Mouse (Mus musculus) thymus, adult 2 months (tissue): Measurements from ENCODE around the gene Rad9a. TPM values are rescaled to one million over a fixed set of nuclear protein-coding genes. Genes with fewer than 3 reads are reported as not detected.

ENCODE experiments used
- DNase-seq: peaks from one replicate; pipeline ENCODE4 v3.0.0; 2021
- H3K27ac ChIP-seq: fragments of 200-500 bp; 2 replicates; pipeline ENCODE4 v1.5.1; 2012; ENCODE audit warnings: low read length, control low read depth; ENCODE audit not compliant: control insufficient read depth, insufficient read depth
- H3K27me3 ChIP-seq: fragments of 200-500 bp; 2 replicates; pipeline ENCODE4 v1.6.1; 2012; ENCODE audit warnings: mild to moderate bottlenecking, low read length, moderate library complexity, mixed read lengths; ENCODE audit not compliant: control insufficient read depth, insufficient read depth
- H3K36me3 ChIP-seq: fragments of 200-500 bp; 2 replicates; pipeline ENCODE4 v1.6.1; 2012; ENCODE audit warnings: mild to moderate bottlenecking, low read length, moderate library complexity; ENCODE audit not compliant: control insufficient read depth, insufficient read depth
- H3K4me1 ChIP-seq: fragments of 200-500 bp; replicated peaks from 2 replicates; pipeline ENCODE4 v1.6.1; 2012; ENCODE audit warnings: low read length; ENCODE audit not compliant: control insufficient read depth, insufficient read depth
- H3K4me3 ChIP-seq: fragments of 200-500 bp; 2 replicates; pipeline ENCODE4 v1.5.1; 2012; ENCODE audit warnings: mild to moderate bottlenecking, low read length, control low read depth, moderate library complexity; ENCODE audit not compliant: control insufficient read depth, insufficient read depth
- CTCF ChIP-seq: fragments of 200-500 bp; IDR thresholded peaks from 2 replicates; pipeline ENCODE4 v1.5.1; 2012; ENCODE audit warnings: mild to moderate bottlenecking, control low read depth, low read length, moderate library complexity, borderline replicate concordance; ENCODE audit not compliant: control insufficient read depth, poor library complexity, insufficient read depth; ENCODE audit errors: extremely low read depth
- POLR2A ChIP-seq: fragments of 200-500 bp; IDR thresholded peaks from 2 replicates; pipeline ENCODE4 v1.6.1; 2012; ENCODE audit warnings: mild to moderate bottlenecking, low read length, control low read depth, moderate library complexity; ENCODE audit not compliant: control insufficient read depth, poor library complexity, insufficient read depth; ENCODE audit errors: extremely low read depth
- WGBS: fragments of 180-500 bp; shearing (Covaris S2); methylation state at CpG from one replicate; pipeline ENCODE4 v1.1.7; 2018; 5-methylcytosine and 5-hydroxymethylcytosine counted together
- polyA plus RNA-seq: library from polyadenylated mRNA; depleted of rRNA; stranded (reverse); fragments of >200 nt; gene quantifications from 2 replicates; pipeline ENCODE4 v1.2.3, GENCODE M21; 2012

Gene Rad9a
- polyA plus RNA-seq, 1 experiment = 143 TPM

- H3K27ac ChIP-seq = no peak overlapping the region
- TF ChIP-seq POLR2A (no peak), CTCF (no peak)
- H3K27me3 ChIP-seq = no peaks in the 10 kb centered on the region
- DNase-seq = no peak
- H3K4me3 ChIP-seq = no peak overlapping the region
- H3K4me1 ChIP-seq = peaks cover 43% of the 10 kb centered on the region
- 44% methylated on average over 2 of the region's 2 CpGs for WGBS
- H3K36me3 ChIP-seq = peaks cover 36% of the 10 kb centered on the region
Observed at GRCm38 (mm10) chr19:4196048-4196447, 5.4 kb downstream of the Rad9a start.

DNA sequence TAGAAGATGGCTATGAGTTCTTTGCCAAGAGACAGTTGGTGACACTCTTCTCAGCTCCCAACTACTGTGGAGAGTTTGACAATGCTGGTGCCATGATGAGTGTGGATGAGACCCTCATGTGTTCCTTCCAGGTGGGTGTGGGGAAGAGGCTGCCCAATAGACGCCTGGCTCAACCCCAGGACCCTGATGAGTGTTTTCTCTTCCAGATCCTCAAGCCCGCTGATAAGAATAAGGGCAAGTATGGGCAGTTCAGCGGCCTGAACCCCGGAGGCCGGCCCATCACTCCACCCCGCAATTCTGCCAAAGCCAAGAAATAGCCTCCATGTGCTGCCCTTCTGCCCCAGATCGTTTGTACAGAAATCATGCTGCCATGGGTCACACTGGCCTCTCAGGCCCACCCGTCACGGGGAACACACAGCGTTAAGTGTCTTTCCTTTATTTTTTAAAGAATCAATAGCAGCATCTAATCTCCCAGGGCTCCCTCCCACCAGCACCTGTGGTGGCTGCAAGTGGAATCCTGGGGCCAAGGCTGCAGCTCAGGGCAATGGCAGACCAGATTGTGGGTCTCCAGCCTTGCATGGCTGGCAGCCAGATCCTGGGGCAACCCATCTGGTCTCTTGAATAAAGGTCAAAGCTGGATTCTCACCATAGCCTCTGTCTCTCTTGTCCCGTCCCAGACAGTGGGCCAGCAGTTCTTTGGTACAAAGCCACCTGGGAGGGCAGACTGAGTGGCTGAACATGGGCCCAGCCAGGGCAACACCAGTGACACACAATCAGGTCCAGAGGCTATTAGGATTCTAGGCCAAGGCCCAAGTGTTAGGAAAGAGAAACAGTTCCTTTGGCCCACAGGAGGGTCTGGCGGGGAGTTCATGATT is 6.4 kb downstream of the Rad9a start:
- H3K36me3 ChIP-seq = peaks cover 36% of the 10 kb centered on the region
- H3K4me1 ChIP-seq = peaks cover 33% of the 10 kb centered on the region
- no peak overlapping the region for H3K27ac ChIP-seq
- DNase-seq = no peak
- WGBS = 96% methylated on average over 12 of the region's 12 CpGs
- no peaks in the 10 kb centered on the region for H3K27me3 ChIP-seq
- H3K4me3 ChIP-seq = no peak overlapping the region
- TF ChIP-seq CTCF = no peak
- TF ChIP-seq POLR2A = no peak

DNA sequence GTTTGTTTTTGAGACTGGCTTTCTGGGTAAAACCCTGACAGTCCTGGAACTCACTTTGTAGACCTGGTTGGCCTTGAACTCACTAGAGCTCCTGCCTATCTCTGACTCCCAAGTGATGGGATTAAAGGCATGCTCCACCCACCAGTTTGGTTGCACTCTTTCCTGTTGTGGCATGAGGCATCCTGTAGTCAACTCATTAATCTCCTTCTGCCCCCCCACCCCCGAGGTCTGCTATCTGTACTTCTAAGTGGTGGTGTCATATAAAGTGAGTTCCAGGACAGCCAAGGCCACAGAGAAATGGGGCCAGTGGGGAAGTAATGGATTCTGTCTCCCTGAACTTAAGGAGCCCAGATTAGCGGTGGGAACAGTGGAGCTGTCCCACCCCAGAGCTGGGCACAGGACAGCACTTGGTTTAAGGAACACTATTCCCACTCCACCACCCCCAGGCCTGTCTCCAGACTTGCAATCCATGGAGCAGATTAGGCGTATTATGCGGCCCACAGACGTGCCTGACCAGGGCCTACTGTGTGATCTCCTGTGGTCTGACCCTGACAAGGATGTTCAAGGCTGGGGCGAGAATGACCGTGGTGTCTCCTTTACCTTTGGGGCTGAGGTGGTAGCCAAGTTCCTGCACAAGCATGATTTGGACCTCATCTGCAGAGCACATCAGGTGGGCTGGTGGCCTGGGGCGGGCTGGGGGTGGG is 7.3 kb downstream of the Rad9a start:
- 80% methylated on average over 8 of the region's 8 CpGs for WGBS
- Histone ChIP-seq H3K36me3 (peaks cover 34% of the 10 kb centered on the region), H3K27ac (no peak overlapping the region), H3K4me3 (no peak overlapping the region), H3K4me1 (peaks cover 40% of the 10 kb centered on the region), H3K27me3 (no peaks in the 10 kb centered on the region)
- DNase-seq = no peak
- TF ChIP-seq CTCF (no peak), POLR2A (no peak)

DNA sequence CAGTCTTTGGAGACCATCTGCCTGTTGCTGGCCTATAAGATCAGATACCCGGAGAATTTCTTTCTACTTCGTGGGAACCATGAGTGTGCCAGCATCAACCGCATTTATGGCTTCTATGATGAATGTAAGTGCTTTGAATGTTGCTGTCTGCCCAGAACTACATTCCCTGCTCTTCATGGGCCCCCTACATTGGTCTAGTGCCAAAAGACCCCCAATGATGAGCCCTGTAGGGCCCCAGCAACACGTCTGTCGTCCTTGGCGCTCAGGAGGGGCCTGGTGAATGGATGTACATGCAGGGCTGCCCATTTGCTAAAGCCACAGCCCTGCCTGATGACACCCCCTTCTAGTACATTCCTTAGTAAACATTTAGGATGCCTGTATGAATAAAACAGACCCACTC is 8.3 kb downstream of the Rad9a start:
- H3K4me3 ChIP-seq = peak overlapping the region; percentile 85; the same call in 1 of the 2 replicates
- TF ChIP-seq POLR2A = no peak
- TF ChIP-seq CTCF = no peak
- H3K27ac ChIP-seq = no peak overlapping the region
- peaks cover 49% of the 10 kb centered on the region for H3K4me1 ChIP-seq
- no peaks in the 10 kb centered on the region for H3K27me3 ChIP-seq
- no peak for DNase-seq
- peaks cover 34% of the 10 kb centered on the region for H3K36me3 ChIP-seq
- 48% methylated on average over 6 of the region's 6 CpGs for WGBS

- Histone ChIP-seq H3K4me1 (peaks cover 56% of the 10 kb centered on the region), H3K27me3 (no peaks in the 10 kb centered on the region), H3K36me3 (peaks cover 40% of the 10 kb centered on the region), H3K27ac (peak overlapping the region; percentile 30), H3K4me3 (peak overlapping the region; percentile 85)
- no peak for DNase-seq
- under 1% methylated on average over 52 of the region's 52 CpGs for WGBS
- no peak for TF ChIP-seq CTCF
- TF ChIP-seq POLR2A = no peak
Observed at GRCm38 (mm10) chr19:4192251-4192985, 9.0 kb downstream of the Rad9a start.

DNA sequence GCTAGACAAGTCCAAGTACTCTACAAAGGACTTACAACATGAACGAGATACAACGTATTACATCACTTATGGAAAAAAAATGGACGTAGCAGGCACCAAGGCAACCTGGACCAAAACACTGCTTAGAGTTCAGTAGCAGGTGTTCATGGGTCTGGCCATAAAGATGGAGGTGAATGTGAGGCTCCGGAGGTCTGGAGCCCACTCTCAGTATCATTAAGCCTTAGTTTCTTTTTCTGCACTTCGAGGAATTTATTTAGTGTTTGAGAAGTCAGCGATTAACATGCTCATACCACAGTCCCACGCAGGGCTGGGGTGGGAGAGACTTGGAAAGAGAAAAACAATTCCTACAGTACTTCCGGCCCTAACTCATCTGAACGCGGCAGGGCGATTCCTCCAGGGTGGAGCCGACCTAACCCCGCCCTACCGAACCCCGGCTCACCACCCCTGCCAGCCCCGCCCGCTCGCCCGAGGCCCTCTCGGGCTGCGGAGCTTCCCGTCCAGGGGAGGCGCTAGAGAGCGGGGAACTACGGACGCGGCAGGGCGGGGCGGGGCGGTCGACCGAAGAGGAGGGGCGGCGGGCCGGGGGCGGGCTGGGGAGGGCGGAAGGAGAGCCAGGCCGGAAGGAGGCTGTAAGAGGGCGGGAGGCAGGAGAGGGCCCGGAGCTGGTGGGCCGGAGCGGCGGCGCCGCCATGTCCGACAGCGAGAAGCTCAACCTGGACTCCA is 9.8 kb downstream of the Rad9a start, which contains the start of gene Ppp1ca:
Gene Ppp1ca, plus strand, starts transcription at position 538 of the 723 bp plus-strand sequence.
- Histone ChIP-seq H3K4me3 (peak within 1 kb of the TSS; percentile 96), H3K27ac (peak within 1 kb of the TSS; percentile 91), H3K36me3 (peaks cover 44% of the 10 kb centered on the region), H3K4me1 (peaks cover 58% of the 10 kb centered on the region), H3K27me3 (no peaks in the 10 kb centered on the region)
- TF ChIP-seq CTCF (peak; percentile 77; the same call in 1 of the 2 replicates), POLR2A (peak; percentile 89)
- peak; percentile 98 for DNase-seq
- WGBS = 2% methylated on average over 45 of the region's 47 CpGs
